Mouse (Mus musculus): ENCODE measurements around the gene Mettl1. TPM values are rescaled to one million over a fixed set of nuclear protein-coding genes. Genes with fewer than 3 reads are reported as not detected.
A peak's percentile ranks its signal among the peaks of the same experiment; 100 is the strongest.

Mettl1 gene
- total RNA-seq (2021) = 1 to 10 TPM; 7.6 to 8.6 TPM

DNA sequence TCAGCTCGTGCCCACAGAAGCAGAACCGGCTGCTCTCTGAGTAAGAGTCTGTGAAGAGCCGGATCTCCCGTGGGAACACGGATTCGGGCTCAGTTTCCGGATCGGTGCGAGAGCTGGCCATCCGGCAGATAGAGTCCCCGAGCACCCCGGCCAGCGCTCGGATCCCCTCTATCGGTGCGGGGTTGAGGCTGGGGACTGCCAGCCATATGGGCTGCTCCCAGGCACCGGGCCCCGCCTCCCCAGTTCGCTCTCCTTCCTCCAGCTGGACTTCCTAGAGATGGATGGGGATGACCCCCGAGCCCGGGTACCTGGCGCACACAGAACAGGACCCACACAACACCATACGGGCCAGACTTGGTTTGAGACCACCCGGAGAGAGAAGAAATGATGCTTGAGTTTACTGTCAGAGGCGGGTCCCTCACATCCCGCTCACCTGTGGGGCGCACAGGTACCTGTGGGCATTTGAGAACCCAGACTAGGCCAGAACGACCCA lies at the start of gene Mettl1, which contains the start of gene Eef1akmt3:
Gene Mettl1 (plus strand): TSS at position 141 of the 493 bp plus-strand sequence.
Gene Eef1akmt3 (minus strand): TSS at position 240 of the 493 bp plus-strand sequence.
- intact Hi-C loops (cut with DNase I) = no loop called here
- peak in 1 of 2 experiments; percentile 49 for DNase-seq

DNA sequence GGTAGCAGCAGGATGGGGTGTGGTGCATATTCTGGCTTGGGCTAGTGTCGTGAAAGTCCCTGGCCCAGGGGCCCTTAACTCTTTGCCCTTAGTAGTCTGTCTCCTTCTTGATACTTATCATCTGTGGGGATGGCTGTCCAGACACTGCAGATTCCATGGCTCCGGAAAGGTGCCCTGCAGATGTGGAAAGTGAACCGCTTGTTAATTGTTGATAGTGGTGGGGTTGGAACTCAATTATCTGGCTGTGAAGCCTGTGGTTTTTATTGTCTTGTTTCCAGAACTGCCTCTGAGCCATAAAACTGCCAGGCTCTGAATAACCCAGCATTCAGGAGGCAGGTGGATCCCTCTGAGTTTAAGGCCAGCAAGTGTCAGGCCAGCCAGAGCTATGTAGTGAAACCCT lies 49.5 kb upstream of the Mettl1 start:
- intact Hi-C loops (cut with DNase I) = loop anchor here (2.0 kb wide), 2 partner anchors 39 to 63 kb away; partner anchors contain the start of gene Tsfm
- DNase-seq = peak in 1 of 2 experiments; percentile 7

DNA sequence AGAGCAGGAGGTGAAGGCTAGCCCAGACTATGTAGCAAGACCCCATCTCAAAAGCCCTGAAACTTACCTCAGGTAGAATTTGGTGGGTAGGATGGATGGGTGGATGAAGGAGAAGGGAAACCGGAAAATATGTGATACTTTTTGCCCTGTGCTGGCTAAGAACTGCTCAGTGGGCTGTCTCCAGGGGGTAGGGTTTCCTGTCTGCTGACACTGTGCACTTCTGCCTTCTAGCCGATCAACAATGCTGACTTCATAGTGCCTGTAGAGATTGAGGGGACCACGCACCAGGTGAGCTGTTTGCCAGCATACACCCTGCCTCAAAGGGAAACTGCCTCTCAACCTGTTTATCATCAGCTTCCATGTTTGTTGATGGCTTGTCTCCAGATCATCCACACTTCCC lies 47.6 kb upstream of the Mettl1 start:
- no peak for DNase-seq
- intact Hi-C loops (cut with DNase I) = no loop called here

DNA sequence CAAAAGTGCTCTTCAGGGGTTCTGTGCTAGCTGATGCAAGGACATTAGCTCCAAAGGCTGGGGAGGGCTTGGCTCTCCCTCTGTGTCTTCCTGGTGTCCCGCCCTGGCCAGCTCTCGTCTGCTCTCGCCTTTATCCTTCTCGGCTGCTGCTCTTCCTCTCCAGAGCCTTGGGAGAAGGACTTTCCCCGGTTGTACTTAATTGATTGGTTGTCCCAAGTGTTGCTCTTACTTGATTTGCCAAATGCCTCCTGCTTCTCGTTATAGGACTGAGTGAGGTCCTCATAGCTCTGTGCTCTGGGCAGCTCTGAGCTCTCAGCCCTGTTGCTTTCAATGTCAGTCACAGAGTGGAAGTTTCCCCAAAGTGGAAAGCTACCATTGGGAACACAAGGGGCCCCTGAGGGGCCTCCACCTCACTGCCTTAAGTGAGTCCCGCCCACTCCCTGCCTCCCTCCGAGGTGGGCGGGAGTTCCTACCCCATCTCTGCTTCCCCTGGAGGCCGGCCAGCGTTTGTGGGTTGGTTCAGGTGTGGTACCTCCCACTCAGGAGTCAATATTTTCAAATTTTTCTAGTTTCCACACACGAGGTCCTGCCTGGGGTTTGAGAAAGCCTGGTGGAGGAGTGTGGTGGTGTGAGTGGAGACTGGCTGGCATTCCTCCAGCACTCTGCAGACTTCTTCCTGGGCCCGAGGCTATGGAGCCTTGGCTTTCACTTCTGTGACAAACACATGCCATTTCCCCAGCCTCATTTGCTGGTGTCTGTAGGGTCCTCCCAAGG lies 43.7 kb upstream of the Mettl1 start:
- peak in 1 of 2 experiments; percentile 38 for DNase-seq
- intact Hi-C loops (cut with DNase I) = no loop called here

DNA sequence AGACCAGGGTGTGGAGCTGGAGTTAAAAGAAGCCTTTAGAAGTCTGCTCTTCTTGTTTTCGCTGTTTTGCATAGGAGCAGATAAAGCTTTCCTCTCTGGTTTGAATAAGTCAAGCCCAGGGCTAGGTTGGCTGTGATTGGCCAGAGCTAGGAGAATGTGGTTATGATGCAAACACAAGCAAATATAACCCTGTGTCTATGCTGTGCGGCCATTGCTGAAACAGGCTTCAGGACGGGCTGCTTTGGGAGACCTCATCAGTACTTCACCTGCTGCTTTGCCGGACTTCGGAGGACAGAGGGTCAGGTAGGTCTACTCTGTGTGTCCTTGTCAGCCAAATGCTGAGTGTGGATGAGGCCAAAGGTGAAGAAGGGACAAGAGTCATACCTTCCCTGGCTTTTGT lies 40.7 kb upstream of the Mettl1 start, which contains the start of gene Avil:
Gene Avil (plus strand): TSS at position 181 of the 400 bp plus-strand sequence.
- DNase-seq = no peak
- intact Hi-C loops (cut with DNase I) = no loop called here

DNA sequence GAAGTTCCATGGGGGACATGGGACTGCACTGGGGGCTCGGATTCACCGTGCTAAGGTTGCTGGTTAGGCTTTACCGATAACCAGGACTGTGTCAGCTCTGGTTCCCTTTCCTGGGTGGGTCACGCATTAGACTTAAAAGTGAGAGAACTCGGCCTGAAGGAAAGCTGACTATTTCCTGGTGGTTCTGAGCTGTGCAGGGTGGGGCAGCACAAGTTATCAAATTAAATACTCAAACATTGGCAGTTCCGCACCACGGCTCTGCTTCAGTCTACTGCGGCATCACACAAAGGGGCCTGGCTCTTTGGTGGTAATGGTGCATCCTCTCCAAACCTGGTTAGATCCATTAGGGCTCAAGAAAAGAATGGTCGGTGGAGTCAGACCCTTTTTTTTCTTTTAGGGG lies 39.9 kb upstream of the Mettl1 start:
- intact Hi-C loops (cut with DNase I) = no loop called here
- no peak for DNase-seq

DNA sequence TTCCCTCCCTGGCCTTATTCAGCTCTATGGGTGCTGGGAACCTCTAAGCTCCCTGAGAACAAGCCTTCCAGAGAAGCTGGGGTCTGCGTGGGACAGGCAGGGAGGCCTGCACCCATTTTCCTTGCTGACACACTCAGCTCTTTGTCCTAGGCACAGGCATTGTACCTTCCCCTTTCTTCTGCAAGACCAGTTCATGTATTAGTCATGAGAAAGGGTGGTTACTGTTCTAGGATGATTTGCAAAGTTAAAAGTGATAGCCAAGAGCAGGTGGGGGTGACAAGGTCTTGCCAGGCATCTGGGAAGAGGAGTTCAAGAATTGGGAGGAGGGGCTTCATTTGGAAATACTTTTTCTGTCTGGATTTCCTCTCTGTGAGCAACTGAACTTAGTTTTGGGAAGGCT lies 39.2 kb upstream of the Mettl1 start:
- intact Hi-C loops (cut with DNase I) = no loop called here
- peak in 1 of 2 experiments; percentile 5 for DNase-seq

DNA sequence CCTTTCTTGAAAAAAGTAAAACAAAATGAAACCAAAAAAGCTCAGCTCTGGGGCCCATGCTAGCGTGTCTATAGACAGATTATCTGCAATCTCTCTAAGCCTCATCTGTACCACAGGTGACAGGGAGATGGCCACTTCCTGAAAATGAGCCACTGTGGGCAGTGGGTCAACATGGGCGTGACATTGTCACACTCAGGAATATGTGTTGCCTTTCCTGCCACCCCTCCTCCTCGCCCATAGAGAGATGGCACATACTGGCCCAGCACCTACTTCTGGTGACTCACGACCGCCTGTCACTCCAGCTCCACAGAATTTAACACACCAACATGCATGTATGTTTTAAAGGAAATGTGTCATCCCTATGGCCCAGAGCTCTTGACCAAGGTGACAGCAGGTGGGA lies 38.4 kb upstream of the Mettl1 start:
- DNase-seq = no peak
- intact Hi-C loops (cut with DNase I) = no loop called here

DNA sequence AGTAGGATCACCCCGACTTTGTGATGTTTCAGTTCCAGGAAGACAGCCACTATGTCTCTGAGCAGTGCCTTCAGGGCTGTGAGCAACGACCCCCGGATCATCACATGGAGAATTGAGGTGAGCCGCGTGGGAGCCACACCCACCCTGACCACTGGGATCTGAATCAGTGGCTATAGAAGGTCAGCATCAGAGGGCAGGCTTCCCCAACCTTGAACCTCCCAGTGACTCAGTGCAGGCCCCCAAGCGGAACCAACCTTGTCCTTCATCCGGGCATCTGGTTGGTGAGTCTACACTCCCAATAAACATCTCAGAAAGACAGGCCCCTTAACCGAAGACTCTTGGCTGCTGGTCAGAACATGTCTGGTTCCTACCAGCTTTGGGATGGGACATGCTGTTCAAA lies 37.9 kb upstream of the Mettl1 start:
- intact Hi-C loops (cut with DNase I) = no loop called here
- DNase-seq = no peak

DNA sequence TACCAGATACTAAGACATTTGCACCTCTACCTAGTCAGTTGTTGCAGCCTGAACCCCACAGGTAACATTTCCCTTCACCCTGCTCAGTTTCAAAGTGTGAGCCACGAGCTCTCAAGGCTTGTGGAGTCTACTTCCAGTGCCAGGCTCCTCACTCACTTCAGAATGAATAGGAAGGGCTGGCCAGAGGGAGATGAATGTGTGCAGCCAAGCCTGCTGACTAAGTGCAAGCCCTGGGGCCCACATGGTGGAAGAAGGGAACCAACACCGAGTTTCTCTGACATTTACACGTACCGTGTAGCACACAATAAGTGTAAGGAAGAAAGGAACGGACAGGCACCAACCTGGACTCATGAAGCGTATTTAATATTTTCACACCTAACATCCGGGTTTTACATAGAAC lies 37.4 kb upstream of the Mettl1 start:
- intact Hi-C loops (cut with DNase I) = no loop called here
- DNase-seq = no peak

DNA sequence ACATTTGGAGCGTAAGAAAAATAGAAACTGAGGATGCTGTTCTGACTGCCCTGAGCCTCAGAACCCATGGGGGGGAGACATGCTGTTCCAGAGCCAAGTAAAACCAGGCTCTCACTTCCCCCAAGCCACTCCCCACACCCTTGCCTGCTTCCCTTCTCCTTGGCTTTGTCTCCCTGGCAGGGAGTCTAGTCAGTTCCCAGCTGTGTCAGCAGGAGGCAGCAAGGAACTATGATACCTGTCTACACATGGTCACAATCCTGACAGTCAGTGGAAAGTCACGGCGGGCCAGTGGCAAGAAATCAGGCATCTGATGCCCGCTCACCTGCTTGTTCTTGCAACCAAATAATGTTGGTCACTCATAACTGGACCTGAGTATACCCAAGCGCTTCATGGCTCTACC lies 24.7 kb upstream of the Mettl1 start:
- intact Hi-C loops (cut with DNase I) = no loop called here
- no peak for DNase-seq

DNA sequence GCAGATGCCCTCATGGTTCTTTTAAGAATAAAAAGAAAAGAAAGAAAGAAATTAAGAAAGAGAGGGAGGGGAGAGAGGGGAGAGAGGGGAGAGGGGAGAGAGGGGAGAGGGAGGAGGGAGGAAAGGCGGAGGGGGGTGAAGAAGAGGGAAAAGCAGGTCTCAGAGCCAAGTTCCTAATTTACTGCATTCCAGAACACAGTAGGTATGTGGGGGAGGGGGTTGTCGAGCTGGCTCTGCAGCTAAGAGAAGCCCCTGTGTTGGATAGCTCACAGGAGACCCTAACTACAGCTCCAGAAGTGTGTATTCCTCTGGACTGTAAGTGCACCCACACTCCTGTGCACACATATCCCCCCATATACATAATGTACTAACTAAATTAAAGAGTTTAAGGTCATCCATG lies 24.1 kb upstream of the Mettl1 start:
- intact Hi-C loops (cut with DNase I) = no loop called here

DNA sequence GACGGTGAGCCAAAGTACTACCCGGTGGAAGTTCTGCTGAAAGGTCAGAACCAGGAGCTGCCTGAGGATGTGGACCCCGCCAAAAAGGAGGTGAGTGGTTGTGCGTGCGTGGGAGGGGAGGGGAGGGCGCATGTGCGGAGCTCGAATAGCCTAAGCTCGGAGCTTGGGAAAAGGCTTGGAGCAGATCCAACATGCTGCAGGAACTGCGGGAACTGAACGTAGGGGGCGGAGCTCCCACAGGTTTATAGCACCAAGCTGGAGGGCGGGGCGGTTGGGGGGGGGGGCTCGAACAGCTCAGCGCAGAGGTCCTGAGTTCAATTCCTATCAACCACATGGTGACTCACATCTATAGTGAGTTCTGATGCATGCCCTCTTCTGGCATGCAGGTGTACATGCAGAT lies 22.8 kb upstream of the Mettl1 start:
- no peak for DNase-seq
- intact Hi-C loops (cut with DNase I) = no loop called here

More for the DNA sequence above, 24.1 kb upstream of the Mettl1 start:
- no peak for DNase-seq

DNA sequence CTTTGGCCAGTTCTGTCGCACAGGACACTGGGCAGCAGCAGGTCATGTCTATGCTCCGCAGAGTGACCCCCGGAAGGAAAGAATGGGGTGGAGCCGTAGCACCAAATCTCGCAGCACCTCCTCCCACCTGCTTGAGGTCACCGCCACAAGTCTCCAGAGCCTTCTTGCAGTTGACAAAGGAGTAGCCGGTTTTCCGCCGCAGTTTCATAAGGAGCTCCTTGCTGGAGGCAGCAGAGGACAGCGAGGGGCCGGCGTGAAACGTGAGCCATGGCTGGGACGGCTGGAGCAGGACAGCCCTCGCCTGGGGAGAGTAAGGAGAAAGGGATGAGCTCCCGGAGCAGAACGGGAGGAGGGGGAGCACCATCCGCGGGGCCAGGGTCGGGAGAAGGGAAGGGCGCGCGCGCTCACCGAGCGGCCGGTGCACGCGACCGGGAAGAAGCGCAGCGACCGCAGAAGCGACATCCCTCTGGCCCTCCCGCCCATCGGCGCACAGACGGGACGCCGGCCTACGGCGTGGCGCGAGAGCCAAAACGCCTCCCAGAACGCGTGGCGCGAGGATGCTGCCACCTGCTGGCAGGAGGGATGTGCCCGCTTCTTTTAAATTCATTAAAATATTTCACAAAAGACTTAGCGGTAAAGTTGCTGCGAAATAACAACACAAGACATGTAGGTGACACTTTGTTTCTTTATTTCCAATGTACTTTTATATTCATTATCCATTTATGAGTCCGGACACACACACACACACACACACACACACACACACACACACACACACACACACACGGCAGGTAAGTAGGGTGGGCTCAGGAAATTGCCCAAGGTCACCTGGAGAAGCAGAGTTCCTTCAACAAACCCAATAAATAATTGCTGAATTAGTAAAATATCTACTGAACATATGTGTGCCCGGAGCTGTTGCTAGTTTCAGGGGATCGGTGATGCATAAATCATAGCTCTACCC lies 10.6 kb upstream of the Mettl1 start, which contains the start of gene Tsfm:
Gene Tsfm (minus strand): TSS at position 505 of the 961 bp plus-strand sequence.
- intact Hi-C loops (cut with DNase I) = loop anchor here (1.0 to 2.0 kb wide), 2 partner anchors 40 to 111 kb away; no protein-coding TSS in a partner anchor
- DNase-seq = peak; percentile 93 to 96

DNA sequence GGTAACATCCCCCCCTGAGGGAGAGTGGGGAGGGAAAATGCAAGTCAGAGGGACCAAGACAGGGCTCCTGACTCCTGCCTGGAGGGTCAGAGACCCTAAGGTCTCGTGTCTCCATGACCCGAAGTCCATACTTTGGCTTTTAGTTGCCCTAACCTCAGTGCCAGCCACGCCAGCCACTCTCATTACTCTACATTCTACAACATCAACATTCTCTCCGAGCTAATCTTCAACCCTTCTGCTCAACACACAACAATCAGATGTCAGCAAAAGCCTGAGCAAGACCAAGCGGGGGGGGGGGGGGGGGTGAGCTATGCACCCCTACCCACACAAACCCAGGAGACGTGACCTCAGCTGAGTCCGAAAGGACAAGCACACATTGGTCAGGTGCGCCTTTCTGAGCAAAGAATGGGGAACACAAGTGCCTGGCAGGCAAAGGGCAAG lies 7.9 kb upstream of the Mettl1 start:
- intact Hi-C loops (cut with DNase I) = no loop called here
- no peak for DNase-seq

DNA sequence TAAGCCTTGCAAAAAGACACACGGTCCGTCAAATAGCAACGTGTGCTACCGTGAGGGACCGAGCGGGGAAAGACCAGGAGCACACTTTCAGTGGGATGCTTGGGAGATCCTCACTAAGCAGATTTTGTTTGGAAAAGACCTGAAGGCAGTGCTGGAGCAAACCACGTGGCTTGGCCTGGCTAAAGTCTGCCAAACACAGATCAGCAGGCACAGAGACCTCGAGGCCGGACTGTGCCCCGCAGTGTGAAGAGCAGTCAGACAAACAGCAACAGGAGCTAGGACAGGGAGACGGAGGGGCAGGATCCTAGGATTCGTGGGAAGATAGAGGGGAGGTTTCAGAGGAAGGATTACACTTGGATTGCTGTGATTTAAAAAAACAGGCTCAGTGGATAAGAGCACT lies 4.9 kb upstream of the Mettl1 start:
- intact Hi-C loops (cut with DNase I) = no loop called here
- DNase-seq = no peak

DNA sequence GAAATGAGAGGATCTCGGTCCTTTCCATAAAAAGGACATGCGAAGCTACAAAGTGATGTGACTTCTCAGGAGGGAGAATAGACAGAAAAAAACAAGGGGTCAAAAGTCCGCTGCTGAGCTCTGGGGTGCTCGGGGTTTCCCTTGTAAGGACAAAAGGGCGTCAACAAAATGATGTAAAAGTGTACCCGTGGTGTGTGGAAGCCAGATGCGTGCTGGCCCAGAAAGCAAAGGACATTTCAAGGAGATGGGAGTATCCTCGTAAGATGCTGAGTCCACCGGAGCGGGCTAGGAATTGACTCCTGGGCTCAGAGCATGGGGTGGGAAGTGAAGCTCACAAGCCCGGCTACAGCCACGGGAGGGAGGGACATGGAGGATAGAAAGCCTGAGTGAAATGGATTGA lies 3.6 kb upstream of the Mettl1 start:
- no peak for DNase-seq
- intact Hi-C loops (cut with DNase I) = no loop called here

DNA sequence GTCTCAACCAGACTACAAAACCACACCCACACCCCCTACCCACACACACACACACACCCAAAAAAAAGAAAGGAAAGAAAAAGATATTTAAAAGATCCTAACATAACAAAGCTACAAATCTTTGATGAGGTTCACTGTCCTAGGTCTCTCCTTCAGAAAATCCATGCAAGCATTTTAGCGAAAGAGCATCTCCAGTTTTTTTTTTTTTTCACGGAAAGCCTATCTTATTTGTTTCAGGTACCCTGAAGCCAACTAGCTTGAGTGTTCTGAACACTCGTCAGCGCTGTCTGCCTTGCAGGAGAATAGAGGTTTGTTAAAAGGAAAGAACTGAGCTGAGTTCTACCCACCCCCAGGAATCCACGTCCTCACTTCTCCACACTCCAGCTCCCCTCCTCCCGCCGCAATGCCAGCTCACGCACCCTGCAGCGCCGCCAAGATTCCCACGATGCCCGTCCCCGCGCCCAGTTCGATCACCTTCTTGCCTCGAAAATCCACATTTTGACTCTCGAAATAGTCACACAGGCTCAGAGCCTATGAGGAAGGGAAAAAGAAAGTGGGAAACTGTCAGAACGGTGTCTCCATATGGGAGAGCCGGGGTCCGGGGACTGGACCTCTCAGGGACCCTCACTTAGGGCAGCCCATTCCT lies 522 bp upstream of the Mettl1 start:
- DNase-seq = no peak
- intact Hi-C loops (cut with DNase I) = no loop called here

DNA sequence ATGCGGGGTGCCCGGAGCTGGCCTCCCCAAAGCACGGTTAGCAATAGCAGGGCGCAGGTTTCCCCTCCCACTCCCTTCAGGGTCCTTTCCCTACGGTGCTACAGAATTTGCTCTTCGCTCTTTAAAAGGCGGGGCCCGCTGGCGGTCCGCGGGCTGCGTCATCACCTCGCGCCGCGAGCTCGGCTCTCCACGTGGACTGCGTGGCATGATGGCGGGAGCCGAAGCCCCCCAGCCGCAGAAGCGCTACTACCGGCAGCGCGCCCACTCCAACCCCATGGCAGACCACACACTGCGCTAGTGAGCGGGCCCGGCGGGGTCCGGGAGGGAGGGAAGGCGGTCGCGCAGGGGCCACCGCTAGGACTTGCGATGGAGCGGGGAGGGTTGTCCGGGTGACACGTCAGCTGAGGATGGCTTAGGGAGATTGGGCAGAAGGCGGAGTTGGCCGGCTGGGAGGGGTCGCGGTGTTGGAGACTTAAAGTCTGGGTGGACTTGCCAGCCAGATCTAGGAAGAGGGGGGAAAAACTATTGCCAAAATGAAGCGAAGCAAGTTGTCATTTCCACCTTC lies 642 bp downstream of the Mettl1 start:
- intact Hi-C loops (cut with DNase I) = no loop called here
- DNase-seq = peak; percentile 93

DNA sequence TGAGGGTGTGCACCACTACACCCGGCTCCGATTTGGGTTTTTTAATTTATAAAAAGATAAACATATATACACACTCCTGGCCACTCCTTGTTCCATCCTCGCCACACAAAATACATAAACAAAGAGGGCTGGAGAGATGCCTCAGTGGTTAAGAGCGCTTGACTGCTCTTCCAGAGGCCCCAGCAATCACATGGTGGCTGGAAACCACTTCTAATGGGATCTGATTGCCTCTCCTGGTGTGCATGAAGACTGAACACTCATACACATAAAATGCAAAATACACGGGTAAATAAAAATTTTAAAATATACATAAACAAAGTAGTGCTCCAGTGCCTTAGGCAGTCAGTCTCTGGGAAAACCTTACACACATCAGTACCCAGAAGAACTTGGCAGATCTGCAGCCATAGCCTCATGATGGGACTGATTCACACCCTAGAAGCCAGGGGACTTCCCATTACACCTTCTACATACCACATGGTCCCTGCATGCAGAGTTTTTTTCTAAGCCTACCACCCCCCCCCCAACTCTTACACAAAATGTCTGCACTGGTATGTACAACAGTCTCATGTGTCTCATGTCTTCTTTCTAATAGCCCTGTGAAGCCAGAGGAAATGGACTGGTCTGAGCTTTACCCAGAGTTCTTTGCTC lies 1.4 kb downstream of the Mettl1 start:
- intact Hi-C loops (cut with DNase I) = no loop called here

More for the DNA sequence above, 1.4 kb downstream of the Mettl1 start:
- DNase-seq = no peak
